Mouse (Mus musculus) inflammation-experienced regulatory T-cells, adult 6 months (primary cell): ENCODE measurements around the gene Vps13d. TPM values are rescaled to one million over a fixed set of nuclear protein-coding genes. Genes with fewer than 3 reads are reported as not detected.

Experiments
- ATAC-seq: one replicate; pipeline ENCODE4 v1.8.0; 2017
- polyA plus RNA-seq, 3 experiments: library from polyadenylated mRNA; unstranded; fragments of 100-300 nt; shearing (Covaris generic); gene quantifications; one replicate each; pipeline ENCODE4 v1.2.1; 2017

Gene Vps13d
- polyA plus RNA-seq, 3 experiments from 2014 or later = 10.6 to 27.5 (median 19.6) TPM

GRCm38 (mm10) chr4:145073728-145074127 is 121.1 kb downstream of the Vps13d start:
- ATAC-seq = no peak

GRCm38 (mm10) chr4:145071942-145072341 is 122.9 kb downstream of the Vps13d start:
- ATAC-seq = no peak

GRCm38 (mm10) chr4:145067019-145067680 is 127.7 kb downstream of the Vps13d start:
- ATAC-seq = no peak

GRCm38 (mm10) chr4:145066336-145067018 is 128.3 kb downstream of the Vps13d start:
- no peak for ATAC-seq

- ATAC-seq = no peak
Measured at GRCm38 (mm10) chr4:145058749-145059442, 135.9 kb downstream of the Vps13d start.

- ATAC-seq = no peak
Measured at GRCm38 (mm10) chr4:145056346-145056745, 138.5 kb downstream of the Vps13d start.

GRCm38 (mm10) chr4:145055792-145056191 is 139.0 kb downstream of the Vps13d start:
- ATAC-seq = no peak

- ATAC-seq = no peak
Measured at GRCm38 (mm10) chr4:145054369-145054768, 140.4 kb downstream of the Vps13d start.

- no peak for ATAC-seq
Measured at GRCm38 (mm10) chr4:145052697-145053096, 142.1 kb downstream of the Vps13d start.

GRCm38 (mm10) chr4:145052282-145052681 is 142.5 kb downstream of the Vps13d start:
- ATAC-seq = no peak

GRCm38 (mm10) chr4:145051209-145051969 is 143.4 kb downstream of the Vps13d start:
- ATAC-seq = no peak

GRCm38 (mm10) chr4:145050518-145051208 is 144.1 kb downstream of the Vps13d start:
- ATAC-seq = no peak

- no peak for ATAC-seq
Measured at GRCm38 (mm10) chr4:145047964-145048363, 146.8 kb downstream of the Vps13d start.

- ATAC-seq = peak; percentile 49
Measured at GRCm38 (mm10) chr4:145046032-145046401, 148.8 kb downstream of the Vps13d start.

GRCm38 (mm10) chr4:145045312-145046031 is 149.3 kb downstream of the Vps13d start:
- ATAC-seq = peak; percentile 96

- ATAC-seq = no peak
Measured at GRCm38 (mm10) chr4:145041223-145041870, 153.5 kb downstream of the Vps13d start.

- ATAC-seq = no peak
Measured at GRCm38 (mm10) chr4:145037631-145038416, 157.0 kb downstream of the Vps13d start.

GRCm38 (mm10) chr4:145037006-145037405 is 157.8 kb downstream of the Vps13d start:
- no peak for ATAC-seq

GRCm38 (mm10) chr4:145035450-145035849 is 159.4 kb downstream of the Vps13d start:
- ATAC-seq = no peak
